Mouse (Mus musculus) heart, postnatal 0 days (tissue): ENCODE results near the gene Ssbp3.

Experiments
- CTCF ChIP-seq: IDR thresholded peaks from 2 replicates; pipeline ENCODE4 v1.5.1; 2016; ENCODE audit warnings: antibody characterized with exemption, control low read depth, low read depth
- EP300 ChIP-seq: IDR thresholded peaks from 2 replicates; pipeline ENCODE4 v1.6.1; 2016; ENCODE audit warnings: antibody characterized with exemption, low read depth

GRCm38 (mm10) chr4:107058781-107059180 lies 148.3 kb downstream of the Ssbp3 start:
- TF ChIP-seq CTCF, result no peak
- TF ChIP-seq EP300, result no peak
